Mouse (Mus musculus): Measurements from ENCODE around the gene Atl1. TPM values are rescaled to one million over a fixed set of nuclear protein-coding genes. Genes with fewer than 3 reads are reported as not detected.

Gene Atl1
- polyA plus RNA-seq, 1 experiment from 2014 or later, result 7.5 TPM

GRCm38 (mm10) chr12:69885170-69885923 is 7.1 kb upstream of the Atl1 start:
- H3K9me3 ChIP-seq, result no peaks in the 10 kb centered on the region
- peaks cover 11% of the 10 kb centered on the region; the same call in 1 of the 2 replicates for H3K36me3 ChIP-seq
- 91% methylated on average over 5 of the region's 5 CpGs for WGBS
- no peak overlapping the region for H3K27ac ChIP-seq (replicated peaks)
- no peak overlapping the region for H3K4me2 ChIP-seq
- H3K4me3 ChIP-seq, result no peak overlapping the region
- no peak overlapping the region for H3K9ac ChIP-seq
- no peak for ATAC-seq (ENCODE audit: extremely low read depth, insufficient number of reproducible peaks, low FRiP score, low TSS enrichment)
- H3K4me1 ChIP-seq, result peaks cover 54% of the 10 kb centered on the region
- no peaks in the 10 kb centered on the region for H3K27me3 ChIP-seq (replicated peaks)

GRCm38 (mm10) chr12:69887776-69888175 is 4.6 kb upstream of the Atl1 start:
- Histone ChIP-seq H3K9ac (no peak overlapping the region), H3K27me3 (replicated peaks) (no peaks in the 10 kb centered on the region), H3K27ac (replicated peaks) (no peak overlapping the region), H3K4me2 (no peak overlapping the region), H3K36me3 (peaks cover 11% of the 10 kb centered on the region; the same call in 1 of the 2 replicates), H3K4me3 (no peak overlapping the region), H3K4me1 (peaks cover 50% of the 10 kb centered on the region), H3K9me3 (no peaks in the 10 kb centered on the region)
- no peak for ATAC-seq (ENCODE audit: extremely low read depth, insufficient number of reproducible peaks, low FRiP score, low TSS enrichment)
- 79% methylated on average over 6 of the region's 6 CpGs for WGBS

- ATAC-seq (ENCODE audit: extremely low read depth, insufficient number of reproducible peaks, low FRiP score, low TSS enrichment), result no peak
- WGBS, result 57% methylated on average over 1 of the region's 1 CpGs
- H3K36me3 ChIP-seq, result peaks cover 11% of the 10 kb centered on the region; the same call in 1 of the 2 replicates
- H3K4me3 ChIP-seq, result no peak overlapping the region
- no peak overlapping the region for H3K4me2 ChIP-seq
- peaks cover 51% of the 10 kb centered on the region for H3K4me1 ChIP-seq
- no peak overlapping the region for H3K27ac ChIP-seq (replicated peaks)
- H3K9ac ChIP-seq, result no peak overlapping the region
- H3K27me3 ChIP-seq (replicated peaks), result no peaks in the 10 kb centered on the region
- no peaks in the 10 kb centered on the region for H3K9me3 ChIP-seq
Measured at GRCm38 (mm10) chr12:69888345-69888744, 4.1 kb upstream of the Atl1 start.

- H3K27ac ChIP-seq (replicated peaks), result peak overlapping the region; percentile 61
- H3K36me3 ChIP-seq, result peaks cover 9% of the 10 kb centered on the region; the same call in 1 of the 2 replicates
- ATAC-seq (ENCODE audit: extremely low read depth, insufficient number of reproducible peaks, low FRiP score, low TSS enrichment), result no peak
- peak overlapping the region; percentile 73 for H3K4me2 ChIP-seq
- peak overlapping the region; percentile 93 for H3K9ac ChIP-seq
- peaks cover 67% of the 10 kb centered on the region for H3K4me1 ChIP-seq
- H3K27me3 ChIP-seq (replicated peaks), result no peaks in the 10 kb centered on the region
- WGBS, result 48% methylated on average over 6 of the region's 6 CpGs
- no peaks in the 10 kb centered on the region for H3K9me3 ChIP-seq
- peak overlapping the region; percentile 75 for H3K4me3 ChIP-seq
Measured at GRCm38 (mm10) chr12:69890051-69890450, 2.4 kb upstream of the Atl1 start.

GRCm38 (mm10) chr12:69890476-69890875 is 1.9 kb upstream of the Atl1 start:
- Histone ChIP-seq H3K4me2 (peak overlapping the region; percentile 73), H3K9ac (peak overlapping the region; percentile 93), H3K4me3 (peak overlapping the region; percentile 75), H3K27me3 (replicated peaks) (no peaks in the 10 kb centered on the region), H3K4me1 (peaks cover 68% of the 10 kb centered on the region), H3K36me3 (peaks cover 9% of the 10 kb centered on the region; the same call in 1 of the 2 replicates), H3K9me3 (no peaks in the 10 kb centered on the region), H3K27ac (replicated peaks) (peak overlapping the region; percentile 61)
- no peak for ATAC-seq (ENCODE audit: extremely low read depth, insufficient number of reproducible peaks, low FRiP score, low TSS enrichment)
- WGBS, result 9% methylated on average over 5 of the region's 5 CpGs

- Histone ChIP-seq H3K9me3 (no peaks in the 10 kb centered on the region), H3K36me3 (peaks cover 6% of the 10 kb centered on the region; the same call in 1 of the 2 replicates), H3K4me1 (peaks cover 64% of the 10 kb centered on the region), H3K27me3 (replicated peaks) (no peaks in the 10 kb centered on the region), H3K4me2 (peak overlapping the region; percentile 73), H3K27ac (replicated peaks) (peak overlapping the region; percentile 95), H3K9ac (peak overlapping the region; percentile 93), H3K4me3 (peak overlapping the region; percentile 75)
- no peak for ATAC-seq (ENCODE audit: extremely low read depth, insufficient number of reproducible peaks, low FRiP score, low TSS enrichment)
- 37% methylated on average over 3 of the region's 3 CpGs for WGBS
Measured at GRCm38 (mm10) chr12:69891721-69892120, 693 bp upstream of the Atl1 start.

GRCm38 (mm10) chr12:69893927-69894326 is 1.5 kb downstream of the Atl1 start:
- no peak for ATAC-seq (ENCODE audit: extremely low read depth, insufficient number of reproducible peaks, low FRiP score, low TSS enrichment)
- Histone ChIP-seq H3K9me3 (no peaks in the 10 kb centered on the region), H3K4me3 (peak overlapping the region; percentile 75), H3K36me3 (no peaks in the 10 kb centered on the region; the same call in 1 of the 2 replicates), H3K27ac (replicated peaks) (peak overlapping the region; percentile 95; the same call in 1 of the 2 replicates), H3K9ac (no peak overlapping the region), H3K27me3 (replicated peaks) (no peaks in the 10 kb centered on the region), H3K4me1 (peaks cover 57% of the 10 kb centered on the region), H3K4me2 (peak overlapping the region; percentile 73)
- WGBS, result 54% methylated on average over 6 of the region's 6 CpGs

GRCm38 (mm10) chr12:69895046-69895445 is 2.6 kb downstream of the Atl1 start:
- H3K27me3 ChIP-seq (replicated peaks), result no peaks in the 10 kb centered on the region
- no peak for ATAC-seq (ENCODE audit: extremely low read depth, insufficient number of reproducible peaks, low FRiP score, low TSS enrichment)
- peaks cover 49% of the 10 kb centered on the region for H3K4me1 ChIP-seq
- no peak overlapping the region for H3K4me2 ChIP-seq
- H3K27ac ChIP-seq (replicated peaks), result peak overlapping the region; percentile 62
- no peaks in the 10 kb centered on the region for H3K9me3 ChIP-seq
- H3K36me3 ChIP-seq, result no peaks in the 10 kb centered on the region; the same call in 1 of the 2 replicates
- H3K9ac ChIP-seq, result no peak overlapping the region; the same call in 1 of the 2 replicates
- H3K4me3 ChIP-seq, result no peak overlapping the region
- WGBS, result 70% methylated on average over 2 of the region's 2 CpGs

- no peak for ATAC-seq (ENCODE audit: extremely low read depth, insufficient number of reproducible peaks, low FRiP score, low TSS enrichment)
- Histone ChIP-seq H3K9ac (no peak overlapping the region), H3K27me3 (replicated peaks) (no peaks in the 10 kb centered on the region), H3K27ac (replicated peaks) (peak overlapping the region; percentile 39), H3K4me1 (peaks cover 33% of the 10 kb centered on the region), H3K4me2 (no peak overlapping the region), H3K36me3 (no peaks in the 10 kb centered on the region), H3K4me3 (no peak overlapping the region), H3K9me3 (no peaks in the 10 kb centered on the region)
- 27% methylated on average over 4 of the region's 4 CpGs for WGBS
Measured at GRCm38 (mm10) chr12:69898119-69898518, 5.7 kb downstream of the Atl1 start.

GRCm38 (mm10) chr12:69904991-69905390 is 12.6 kb downstream of the Atl1 start:
- H3K9me3 ChIP-seq, result no peaks in the 10 kb centered on the region
- H3K27ac ChIP-seq (replicated peaks), result no peak overlapping the region
- H3K36me3 ChIP-seq, result no peaks in the 10 kb centered on the region
- H3K9ac ChIP-seq, result no peak overlapping the region
- H3K27me3 ChIP-seq (replicated peaks), result 0 out of 2 replicates have a peak, but pooled peaks cover 4% of the 10 kb centered on the region
- ATAC-seq (ENCODE audit: extremely low read depth, insufficient number of reproducible peaks, low FRiP score, low TSS enrichment), result no peak
- no peak overlapping the region for H3K4me3 ChIP-seq
- peaks cover 17% of the 10 kb centered on the region for H3K4me1 ChIP-seq
- no peak overlapping the region for H3K4me2 ChIP-seq
- WGBS, result 63% methylated on average over 2 of the region's 2 CpGs

GRCm38 (mm10) chr12:69907667-69908510 is 15.5 kb downstream of the Atl1 start:
- H3K9ac ChIP-seq, result peak overlapping the region; percentile 69
- no peak for ATAC-seq (ENCODE audit: extremely low read depth, insufficient number of reproducible peaks, low FRiP score, low TSS enrichment)
- no peaks in the 10 kb centered on the region for H3K9me3 ChIP-seq
- H3K4me2 ChIP-seq, result peak overlapping the region; percentile 78
- no peaks in the 10 kb centered on the region for H3K36me3 ChIP-seq
- H3K27me3 ChIP-seq (replicated peaks), result 0 out of 2 replicates have a peak, but pooled peaks cover 4% of the 10 kb centered on the region
- H3K27ac ChIP-seq (replicated peaks), result no peak overlapping the region
- H3K4me3 ChIP-seq, result peak overlapping the region; percentile 50
- peaks cover 17% of the 10 kb centered on the region for H3K4me1 ChIP-seq
- WGBS, result 7% methylated on average over 30 of the region's 30 CpGs
